Mouse (Mus musculus) liver, embryonic 12.5 days (tissue): Measurements from ENCODE around the gene Taf3. TPM values are rescaled to one million over a fixed set of nuclear protein-coding genes. Genes with fewer than 3 reads are reported as not detected.

ENCODE experiments used
- ATAC-seq: fragments of 200-750 bp; cut with Nextera tagmentation; 2 replicates; pipeline ENCODE4 v1.8.0; 2017; ENCODE audit warnings: moderate number of reproducible peaks, mild to moderate bottlenecking, moderate library complexity
- H3K27ac ChIP-seq: fragments of 300-500 bp; sonication (generic); 2 replicates; pipeline ENCODE4 v1.5.1; 2016; ENCODE audit warnings: mild to moderate bottlenecking
- H3K27me3 ChIP-seq: fragments of 300-500 bp; sonication (generic); replicated peaks from 2 replicates; pipeline ENCODE4 v1.6.1; 2016; ENCODE audit warnings: mild to moderate bottlenecking, moderate library complexity
- H3K36me3 ChIP-seq: fragments of 300-500 bp; sonication (generic); 2 replicates; pipeline ENCODE4 v1.6.1; 2016; ENCODE audit warnings: mild to moderate bottlenecking, moderate library complexity
- H3K4me1 ChIP-seq: fragments of 300-500 bp; sonication (generic); 2 replicates; pipeline ENCODE4 v1.6.1; 2016
- H3K4me2 ChIP-seq: fragments of 300-500 bp; sonication (generic); 2 replicates; pipeline ENCODE4 v1.6.1; 2016; ENCODE audit warnings: mild to moderate bottlenecking, moderate library complexity
- H3K4me3 ChIP-seq: fragments of 300-500 bp; sonication (generic); 2 replicates; pipeline ENCODE4 v1.5.1; 2016; ENCODE audit warnings: mild to moderate bottlenecking, moderate library complexity
- H3K9ac ChIP-seq: fragments of 300-500 bp; sonication (generic); 2 replicates; pipeline ENCODE4 v1.6.1; 2016; ENCODE audit warnings: mild to moderate bottlenecking, moderate library complexity
- H3K9me3 ChIP-seq: fragments of 300-500 bp; sonication (generic); replicated peaks from 2 replicates; pipeline ENCODE4 v1.6.1; 2016; ENCODE audit warnings: mild to moderate bottlenecking, moderate library complexity
- WGBS: fragments of 180-500 bp; shearing (Covaris S2); methylation state at CpG from one replicate; pipeline ENCODE4 v1.1.7; 2016; ENCODE audit not compliant: insufficient replicate concordance; 5-methylcytosine and 5-hydroxymethylcytosine counted together
- polyA plus RNA-seq: library from polyadenylated mRNA; unstranded; fragments of >200 nt; fragmentation: Nextera tagmentation; extraction: Ambion mirVana; gene quantifications from 2 replicates; pipeline ENCODE4 v1.2.1, GENCODE M21; 2016

Gene Taf3
- 10.0 and 10.4 TPM in 2 replicates for polyA plus RNA-seq

DNA sequence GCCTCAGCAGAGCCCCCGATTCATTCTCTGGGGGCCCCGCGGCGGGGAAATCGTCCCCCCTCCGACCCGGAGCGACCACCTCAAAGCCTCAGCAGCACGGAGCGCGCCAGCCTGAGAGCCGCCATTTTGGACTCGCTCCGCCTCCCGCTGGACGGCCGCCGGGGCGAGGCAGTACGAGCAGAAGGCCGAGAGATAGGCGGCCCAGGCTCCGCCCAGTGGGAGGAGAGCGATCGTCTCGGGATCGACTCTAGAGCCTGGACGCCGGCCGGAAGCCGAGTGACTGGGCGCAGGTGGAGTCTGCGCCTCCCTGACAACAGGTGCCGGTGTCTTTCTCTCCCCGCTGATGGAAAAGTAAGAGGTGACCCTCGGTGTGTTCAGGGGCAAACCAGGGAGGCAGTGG lies at the start of gene Taf3:
Gene Taf3 (minus strand): TSS at position 136 of the 400 bp plus-strand sequence.
- peaks cover 5% of the 10 kb centered on the region; the same call in 1 of the 2 replicates for H3K36me3 ChIP-seq
- peak within 1 kb of the TSS; percentile 98 for H3K4me3 ChIP-seq
- H3K4me2 ChIP-seq = peak within 1 kb of the TSS; percentile 86
- ATAC-seq = peak; percentile 95
- H3K27me3 ChIP-seq = no peaks in the 10 kb centered on the region
- H3K27ac ChIP-seq = peak within 1 kb of the TSS; percentile 60
- H3K4me1 ChIP-seq = peaks cover 26% of the 10 kb centered on the region
- WGBS = under 1% methylated on average over 36 of the region's 36 CpGs
- H3K9ac ChIP-seq = peak within 1 kb of the TSS; percentile 89
- H3K9me3 ChIP-seq = no peaks in the 10 kb centered on the region

DNA sequence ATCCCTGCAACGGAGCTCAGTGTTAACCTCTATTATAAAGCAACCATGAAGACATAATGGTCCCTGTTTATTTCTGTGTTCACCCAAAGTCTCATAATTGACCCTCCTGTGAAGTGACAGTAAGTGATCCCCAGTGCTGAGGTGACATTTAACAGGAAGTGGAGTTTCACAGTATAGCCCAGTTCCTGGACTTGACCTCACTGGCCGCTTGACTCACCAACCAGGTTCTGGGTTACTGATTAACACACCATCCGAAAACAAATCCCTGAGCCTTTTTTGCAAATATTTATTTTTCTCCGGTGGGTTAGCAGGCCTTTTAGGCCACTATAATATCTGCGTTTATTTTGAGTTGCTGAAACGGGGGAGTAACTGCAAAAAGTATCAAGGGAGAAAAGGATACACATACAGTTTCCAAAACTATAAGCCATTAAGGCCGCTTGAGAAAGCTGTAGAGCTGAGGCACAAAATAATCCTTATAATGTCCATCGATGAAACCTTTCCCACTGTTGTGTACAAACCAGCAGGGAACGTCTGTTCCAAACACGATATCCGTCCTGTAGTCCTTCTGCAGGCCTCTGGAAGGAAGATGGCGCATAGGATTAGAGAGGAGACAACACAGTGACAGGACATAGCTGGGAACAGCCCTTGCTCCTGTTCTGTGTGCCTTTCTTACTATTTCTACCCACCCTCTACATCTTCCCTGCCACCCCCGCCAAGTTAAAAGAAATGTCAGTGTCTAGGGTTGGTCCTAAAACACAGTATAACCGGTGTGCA lies 46.1 kb upstream of the Taf3 start:
- Histone ChIP-seq H3K36me3 (peaks cover 49% of the 10 kb centered on the region), H3K9me3 (no peaks in the 10 kb centered on the region), H3K27ac (peak overlapping the region; percentile 57), H3K9ac (no peak overlapping the region), H3K4me2 (no peak overlapping the region), H3K4me1 (no peaks in the 10 kb centered on the region), H3K27me3 (no peaks in the 10 kb centered on the region), H3K4me3 (no peak overlapping the region)
- peak; percentile 60 for ATAC-seq
- 83% methylated on average over 14 of the region's 14 CpGs for WGBS

DNA sequence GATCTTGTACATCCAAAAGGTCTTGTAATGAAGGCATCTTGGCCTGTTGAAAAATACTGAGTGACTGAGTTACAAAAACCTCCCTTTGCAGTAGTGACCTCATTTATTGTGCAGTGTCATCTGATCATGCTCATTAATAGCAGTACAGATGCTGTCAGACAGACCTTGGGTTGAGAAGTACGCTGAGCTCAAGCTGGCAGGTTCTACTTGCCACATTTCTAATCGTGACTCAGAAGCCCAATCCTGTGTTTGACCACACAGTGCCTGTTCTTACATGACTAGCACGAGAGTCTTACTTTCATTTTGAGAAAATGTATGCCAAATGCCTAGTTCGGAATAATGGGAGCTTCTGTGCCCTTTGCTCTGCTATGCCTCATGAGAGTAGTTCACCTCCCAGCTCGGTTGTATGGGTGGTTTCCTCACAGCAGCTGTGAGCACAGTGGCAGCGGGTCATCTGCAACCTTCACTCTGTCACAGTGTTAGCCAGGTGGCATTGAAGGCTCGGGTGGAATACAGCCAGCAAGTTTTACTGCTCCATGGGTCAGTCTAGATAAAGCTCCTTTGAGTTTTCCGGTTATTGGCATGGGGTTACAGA lies 39.0 kb upstream of the Taf3 start:
- Histone ChIP-seq H3K36me3 (peaks cover 93% of the 10 kb centered on the region), H3K9me3 (no peaks in the 10 kb centered on the region), H3K4me1 (peaks cover 12% of the 10 kb centered on the region), H3K27ac (no peak overlapping the region), H3K4me2 (no peak overlapping the region), H3K4me3 (no peak overlapping the region), H3K9ac (no peak overlapping the region), H3K27me3 (no peaks in the 10 kb centered on the region)
- WGBS = 86% methylated on average over 8 of the region's 8 CpGs
- no peak for ATAC-seq

DNA sequence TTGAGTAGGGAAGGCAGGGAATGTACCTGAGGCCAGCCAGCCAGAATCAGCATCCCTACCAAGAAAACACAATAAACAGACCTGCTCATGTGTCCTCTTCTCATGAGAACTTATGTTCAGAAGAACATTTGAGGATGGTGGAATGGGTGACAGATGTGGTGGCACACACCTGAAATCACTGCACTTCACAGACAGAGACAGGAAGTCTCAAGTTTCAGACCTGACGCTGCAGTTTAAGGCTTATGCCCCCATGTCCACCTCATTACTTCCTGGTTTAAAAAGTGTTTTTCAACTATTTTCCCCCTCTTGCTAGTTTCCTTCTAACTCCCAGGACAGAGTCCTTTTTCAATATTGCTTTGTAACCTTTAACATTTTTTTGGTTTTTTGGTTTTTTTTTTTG lies 34.3 kb upstream of the Taf3 start:
- Histone ChIP-seq H3K27me3 (no peaks in the 10 kb centered on the region), H3K9me3 (no peaks in the 10 kb centered on the region), H3K27ac (no peak overlapping the region), H3K4me2 (no peak overlapping the region), H3K9ac (no peak overlapping the region), H3K4me1 (peaks cover 39% of the 10 kb centered on the region), H3K4me3 (no peak overlapping the region), H3K36me3 (peaks cover 54% of the 10 kb centered on the region)
- no peak for ATAC-seq
- 52% methylated on average over 1 of the region's 1 CpGs for WGBS

DNA sequence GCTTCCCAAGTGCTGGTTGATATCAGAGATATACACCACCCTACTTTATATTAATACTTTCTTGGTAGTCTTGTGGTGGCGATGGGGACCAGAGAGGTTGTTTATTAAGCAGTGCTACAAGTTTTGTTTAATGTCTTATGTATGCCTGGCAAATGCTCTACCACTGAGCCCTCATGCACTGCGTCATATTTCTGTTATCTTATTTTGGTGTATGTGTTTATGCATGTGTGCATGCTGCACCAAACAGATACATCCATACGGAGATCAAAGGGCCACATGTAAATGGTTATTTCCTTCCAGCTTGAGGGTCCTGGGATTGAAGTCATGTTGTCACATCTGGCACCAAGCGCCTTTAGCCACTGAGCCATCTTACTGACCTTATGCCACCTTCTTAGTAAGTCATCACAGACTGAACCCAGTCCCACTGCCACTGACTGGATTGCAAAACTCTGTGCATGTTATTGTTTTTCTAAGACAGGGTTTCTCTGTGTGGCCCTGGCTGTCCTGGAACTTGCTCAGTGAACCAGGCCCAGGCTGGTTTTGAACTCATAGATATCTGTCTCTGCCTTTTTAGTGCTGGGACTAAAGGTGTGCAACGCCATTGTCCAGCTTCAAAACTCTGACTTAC lies 33.2 kb upstream of the Taf3 start:
- WGBS = 63% methylated on average over 5 of the region's 5 CpGs
- peaks cover 46% of the 10 kb centered on the region for H3K4me1 ChIP-seq
- no peaks in the 10 kb centered on the region for H3K9me3 ChIP-seq
- peaks cover 46% of the 10 kb centered on the region for H3K36me3 ChIP-seq
- H3K4me2 ChIP-seq = peak overlapping the region; percentile 75
- H3K4me3 ChIP-seq = peak overlapping the region; percentile 95
- ATAC-seq = peak; percentile 17; the same call in 1 of the 2 replicates
- no peaks in the 10 kb centered on the region for H3K27me3 ChIP-seq
- peak overlapping the region; percentile 56; the same call in 1 of the 2 replicates for H3K27ac ChIP-seq
- H3K9ac ChIP-seq = peak overlapping the region; percentile 99

DNA sequence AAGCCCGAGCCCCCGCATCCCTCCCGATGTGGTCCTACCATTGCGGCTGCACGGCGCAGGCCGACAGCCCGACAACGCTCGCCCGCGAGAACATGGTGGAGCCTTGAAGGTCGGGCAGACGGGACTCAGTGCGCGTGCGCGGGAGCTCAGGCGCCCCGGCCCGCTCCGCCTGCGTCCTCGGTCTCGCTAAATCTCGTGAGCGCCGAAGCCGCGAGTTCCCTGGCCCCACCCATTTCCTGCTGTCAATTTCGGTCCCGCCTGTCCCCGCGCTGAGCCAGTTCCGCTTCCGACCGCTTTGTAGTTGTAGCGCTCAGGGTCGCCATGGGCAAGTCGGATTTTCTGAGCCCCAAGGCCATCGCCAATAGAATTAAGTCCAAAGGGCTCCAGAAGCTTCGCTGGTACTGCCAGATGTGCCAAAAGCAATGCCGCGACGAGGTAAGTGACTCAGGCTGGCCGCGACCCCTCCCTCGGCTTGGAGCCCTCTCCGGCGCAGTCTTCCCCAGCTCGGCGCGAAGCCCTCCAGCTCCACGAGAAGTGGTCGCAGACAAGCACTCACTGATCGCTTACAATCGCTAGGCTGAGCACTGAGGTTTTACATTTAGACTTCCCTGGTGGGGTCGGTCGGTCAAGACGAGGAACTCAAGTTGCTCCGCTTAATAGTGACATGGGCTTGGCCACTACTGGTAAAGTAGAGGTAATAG lies 32.1 kb upstream of the Taf3 start, which contains the start of the genes Atp5c1 and Kin:
Gene Atp5c1 (minus strand): TSS at position 201 of the 701 bp plus-strand sequence.
Gene Kin (plus strand): TSS at position 284 of the 701 bp plus-strand sequence.
- WGBS = under 1% methylated on average over 61 of the region's 61 CpGs
- peaks cover 45% of the 10 kb centered on the region for H3K36me3 ChIP-seq
- H3K9ac ChIP-seq = peak within 1 kb of the TSS; percentile 99
- H3K9me3 ChIP-seq = no peaks in the 10 kb centered on the region
- peaks cover 54% of the 10 kb centered on the region for H3K4me1 ChIP-seq
- peak within 1 kb of the TSS; percentile 86 for H3K27ac ChIP-seq
- peak within 1 kb of the TSS; percentile 95 for H3K4me3 ChIP-seq
- no peaks in the 10 kb centered on the region for H3K27me3 ChIP-seq
- peak within 1 kb of the TSS; percentile 75 for H3K4me2 ChIP-seq
- peak; percentile 94 for ATAC-seq

DNA sequence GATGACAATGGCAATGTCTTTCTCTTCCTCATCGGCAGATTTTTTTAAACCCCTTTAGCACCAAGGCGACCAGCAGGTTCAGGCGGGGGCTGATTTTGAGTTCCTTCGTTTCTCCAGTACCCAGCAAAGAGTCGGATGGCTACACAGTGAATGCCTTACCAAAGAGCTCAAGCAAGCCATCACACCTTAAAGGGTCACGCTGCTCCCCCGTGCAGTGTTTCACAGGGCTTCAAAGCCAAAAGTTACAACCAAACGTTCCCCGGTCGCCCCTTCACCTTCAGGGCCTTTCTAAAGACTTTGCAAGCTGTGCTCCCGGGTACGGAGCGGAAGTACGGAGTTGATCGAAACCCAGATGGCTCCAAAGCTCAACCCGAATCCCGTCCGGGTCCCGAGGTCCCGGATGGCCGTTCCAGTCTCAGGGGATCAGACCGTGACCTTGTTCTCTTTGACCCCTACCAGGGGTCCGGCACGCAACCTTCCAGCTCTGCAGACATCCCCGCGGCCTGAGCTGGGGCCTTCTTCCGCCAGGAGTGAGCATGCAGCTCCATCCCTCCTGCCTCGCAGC lies 31.4 kb upstream of the Taf3 start:
- Histone ChIP-seq H3K4me1 (peaks cover 54% of the 10 kb centered on the region), H3K27ac (peak overlapping the region; percentile 86), H3K4me2 (peak overlapping the region; percentile 75), H3K27me3 (no peaks in the 10 kb centered on the region), H3K9me3 (no peaks in the 10 kb centered on the region), H3K4me3 (peak overlapping the region; percentile 95), H3K9ac (peak overlapping the region; percentile 99), H3K36me3 (peaks cover 44% of the 10 kb centered on the region)
- WGBS = under 1% methylated on average over 28 of the region's 28 CpGs
- ATAC-seq = peak; percentile 44

DNA sequence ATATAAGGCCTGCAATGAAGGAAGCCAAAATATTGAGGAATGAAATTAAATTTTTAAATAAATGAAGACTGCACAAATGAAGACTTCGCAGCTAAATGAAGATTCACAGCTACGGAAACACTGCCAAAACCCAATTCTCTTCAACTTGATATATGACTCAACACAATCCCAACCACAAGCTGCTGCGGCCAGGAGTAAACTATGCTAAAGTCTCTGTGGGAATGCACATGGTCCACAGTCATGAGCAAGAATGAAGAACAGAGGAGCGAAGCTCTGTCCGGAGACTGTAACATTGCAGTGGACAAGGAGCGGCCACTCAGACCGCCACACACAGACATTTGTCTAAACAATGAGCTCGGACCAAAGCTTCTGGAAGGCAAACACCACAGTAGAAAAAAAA lies 28.3 kb upstream of the Taf3 start:
- WGBS = 81% methylated on average over 8 of the region's 8 CpGs
- no peaks in the 10 kb centered on the region for H3K27me3 ChIP-seq
- no peak for ATAC-seq
- H3K4me3 ChIP-seq = no peak overlapping the region
- no peaks in the 10 kb centered on the region for H3K9me3 ChIP-seq
- H3K9ac ChIP-seq = no peak overlapping the region
- H3K4me2 ChIP-seq = no peak overlapping the region
- H3K27ac ChIP-seq = no peak overlapping the region
- H3K36me3 ChIP-seq = peaks cover 52% of the 10 kb centered on the region
- H3K4me1 ChIP-seq = peaks cover 74% of the 10 kb centered on the region

DNA sequence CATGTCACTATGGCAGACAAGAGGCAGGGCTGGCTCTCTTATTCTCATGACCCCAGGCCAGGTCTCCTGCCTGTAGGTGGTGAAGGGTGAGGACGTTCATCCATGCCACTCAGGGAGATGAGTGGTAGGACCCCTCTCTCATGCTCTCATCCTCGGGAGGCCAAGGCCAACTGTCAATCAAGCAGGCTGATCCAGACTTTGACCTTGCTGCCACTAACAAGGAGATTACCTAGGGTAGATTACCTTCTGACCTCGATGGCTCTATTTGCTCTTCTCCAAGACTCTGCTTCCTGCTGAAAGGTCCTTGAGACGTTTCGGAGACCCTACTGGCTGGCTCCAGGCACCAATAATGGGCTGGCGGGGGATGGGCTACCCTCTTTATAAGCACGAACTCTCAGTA lies 26.1 kb upstream of the Taf3 start:
- no peak overlapping the region for H3K27ac ChIP-seq
- no peak overlapping the region for H3K9ac ChIP-seq
- H3K9me3 ChIP-seq = no peaks in the 10 kb centered on the region
- no peaks in the 10 kb centered on the region for H3K27me3 ChIP-seq
- ATAC-seq = peak; percentile 35; the same call in 1 of the 2 replicates
- 65% methylated on average over 7 of the region's 7 CpGs for WGBS
- no peak overlapping the region for H3K4me2 ChIP-seq
- peaks cover 64% of the 10 kb centered on the region for H3K36me3 ChIP-seq
- peaks cover 71% of the 10 kb centered on the region for H3K4me1 ChIP-seq
- H3K4me3 ChIP-seq = no peak overlapping the region

DNA sequence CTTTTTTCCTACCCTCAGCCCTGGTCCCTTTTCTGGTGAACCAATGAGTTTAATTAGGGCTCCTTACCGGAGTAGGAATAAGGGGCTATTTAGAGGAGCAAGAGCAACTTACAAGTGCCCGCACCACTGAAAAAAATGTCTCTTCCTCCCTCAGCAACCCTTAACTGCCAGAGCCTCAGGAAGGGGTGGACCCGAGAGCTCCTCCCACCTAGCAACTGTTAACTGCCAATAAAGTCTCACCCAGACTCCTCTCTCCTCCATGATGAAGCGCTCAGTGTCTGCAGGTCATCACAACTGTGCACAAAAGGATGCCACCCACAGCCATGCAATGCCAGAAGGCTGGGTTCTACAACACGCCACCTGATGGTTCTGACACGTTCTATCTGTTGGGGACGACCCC lies 23.4 kb upstream of the Taf3 start:
- H3K4me2 ChIP-seq = no peak overlapping the region; the same call in 1 of the 2 replicates
- H3K9ac ChIP-seq = no peak overlapping the region
- peaks cover 82% of the 10 kb centered on the region for H3K36me3 ChIP-seq
- peaks cover 49% of the 10 kb centered on the region for H3K4me1 ChIP-seq
- no peaks in the 10 kb centered on the region for H3K27me3 ChIP-seq
- no peak overlapping the region for H3K4me3 ChIP-seq
- H3K27ac ChIP-seq = no peak overlapping the region
- peak; percentile 22; the same call in 1 of the 2 replicates for ATAC-seq
- no peaks in the 10 kb centered on the region for H3K9me3 ChIP-seq
- WGBS = 44% methylated on average over 7 of the region's 7 CpGs

DNA sequence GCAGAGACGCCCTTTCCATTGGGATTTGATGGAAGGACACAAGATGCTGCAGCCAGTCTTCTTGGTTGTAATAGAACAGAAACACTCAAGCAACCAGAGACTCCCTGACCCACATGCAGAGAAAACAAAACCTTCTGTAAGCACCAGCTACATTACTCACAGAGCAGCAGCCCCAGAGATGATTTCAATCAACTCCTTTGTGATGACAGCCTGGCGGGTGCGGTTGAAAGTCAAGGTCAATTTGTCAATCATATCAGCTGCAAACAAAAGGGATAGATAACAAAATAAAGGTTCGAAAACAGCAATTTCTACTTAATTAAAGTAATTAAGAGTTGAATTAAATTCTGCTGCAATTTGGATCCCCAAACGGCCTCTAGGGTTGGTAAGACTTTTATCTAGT lies 10.4 kb upstream of the Taf3 start:
- 78% methylated on average over 5 of the region's 5 CpGs for WGBS
- Histone ChIP-seq H3K36me3 (peaks cover 91% of the 10 kb centered on the region), H3K27me3 (no peaks in the 10 kb centered on the region), H3K9me3 (no peaks in the 10 kb centered on the region), H3K4me3 (no peak overlapping the region), H3K4me2 (no peak overlapping the region), H3K4me1 (no peaks in the 10 kb centered on the region), H3K9ac (no peak overlapping the region), H3K27ac (no peak overlapping the region)
- no peak for ATAC-seq
